Mouse (Mus musculus): ENCODE results near the gene N4bp2l2. TPM values are rescaled to one million over a fixed set of nuclear protein-coding genes. Genes with fewer than 3 reads are reported as not detected.
A peak's percentile ranks its signal among the peaks of the same experiment; 100 is the strongest.

The N4bp2l2 gene
- polyA plus RNA-seq, 1 experiment from 2014 or later: 40.2 TPM

DNA sequence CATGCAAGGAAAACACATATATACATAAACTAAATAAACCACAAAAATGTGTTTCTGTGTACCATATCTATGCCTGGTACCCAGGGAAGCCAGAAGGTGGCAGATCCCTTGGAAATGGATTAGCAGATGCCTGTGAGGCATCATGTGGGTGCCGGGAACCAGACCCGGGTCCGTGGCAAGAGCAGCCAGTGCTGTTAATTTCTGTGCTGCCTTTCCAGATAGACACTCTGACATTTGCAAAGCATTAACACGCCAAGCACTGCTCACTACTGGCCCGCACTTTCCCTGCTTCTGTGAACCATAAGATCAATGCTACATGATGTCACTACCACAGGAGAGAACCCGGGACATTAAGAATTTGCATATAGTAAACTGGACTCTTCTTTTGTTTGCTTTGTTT lies 59.9 kb downstream of the N4bp2l2 start:
- Histone ChIP-seq H3K9ac (no peak overlapping the region), H3K4me3 (replicated peaks) (no peak overlapping the region), H3K36me3 (no peaks in the 10 kb centered on the region), H3K4me1 (0 out of 2 replicates have a peak, but pooled peaks cover 3% of the 10 kb centered on the region), H3K9me3 (replicated peaks) (no peaks in the 10 kb centered on the region), H3K4me2 (no peak overlapping the region), H3K27ac (no peak overlapping the region), H3K27me3 (no peaks in the 10 kb centered on the region)
- WGBS: 98% methylated on average over 6 of the region's 6 CpGs
- ATAC-seq (replicated peaks; ENCODE audit: low FRiP score): no peak

DNA sequence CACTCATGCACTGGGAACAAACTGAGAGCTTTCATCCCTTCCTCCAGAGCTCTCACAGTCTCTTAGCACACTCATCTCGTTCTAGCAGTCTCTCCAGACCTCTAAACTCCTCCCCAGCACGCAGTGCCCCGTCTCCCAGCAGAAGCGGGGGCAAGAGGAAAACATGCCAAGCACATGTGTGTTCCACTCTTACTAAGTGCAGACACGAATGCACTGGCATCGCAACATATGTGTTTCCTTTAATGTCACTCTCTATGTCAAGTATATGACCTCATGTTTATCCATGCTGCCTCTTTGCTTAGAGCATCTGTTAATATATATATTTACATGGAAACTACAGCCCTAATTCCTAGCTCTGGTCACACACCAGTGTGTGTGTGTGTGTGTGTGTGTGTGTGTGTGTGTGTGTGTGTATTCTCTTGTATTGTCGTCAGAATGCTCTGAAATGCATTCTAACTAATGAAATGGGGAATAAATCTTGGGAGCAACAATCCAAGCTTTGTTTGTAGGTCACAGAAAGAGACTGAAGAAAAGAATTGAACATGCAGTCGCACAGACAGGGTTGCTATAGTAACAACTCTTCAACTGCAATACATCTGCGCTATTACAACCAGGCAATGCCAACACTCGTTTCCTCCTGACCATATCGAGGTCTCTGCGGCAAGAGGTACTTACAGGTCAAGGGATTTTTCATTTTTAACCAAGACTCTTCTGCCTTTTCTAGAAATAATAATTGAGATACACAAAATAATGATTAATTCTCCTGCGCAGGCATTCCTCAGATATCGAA lies 64.3 kb downstream of the N4bp2l2 start:
- Histone ChIP-seq H3K4me2 (no peak overlapping the region), H3K4me1 (peaks cover 20% of the 10 kb centered on the region), H3K27me3 (peaks cover 4% of the 10 kb centered on the region; the same call in 1 of the 2 replicates), H3K27ac (no peak overlapping the region), H3K36me3 (no peaks in the 10 kb centered on the region), H3K9ac (no peak overlapping the region), H3K9me3 (replicated peaks) (no peaks in the 10 kb centered on the region), H3K4me3 (replicated peaks) (no peak overlapping the region)
- 84% methylated on average over 14 of the region's 14 CpGs for WGBS
- ATAC-seq (replicated peaks; ENCODE audit: low FRiP score): no peak

DNA sequence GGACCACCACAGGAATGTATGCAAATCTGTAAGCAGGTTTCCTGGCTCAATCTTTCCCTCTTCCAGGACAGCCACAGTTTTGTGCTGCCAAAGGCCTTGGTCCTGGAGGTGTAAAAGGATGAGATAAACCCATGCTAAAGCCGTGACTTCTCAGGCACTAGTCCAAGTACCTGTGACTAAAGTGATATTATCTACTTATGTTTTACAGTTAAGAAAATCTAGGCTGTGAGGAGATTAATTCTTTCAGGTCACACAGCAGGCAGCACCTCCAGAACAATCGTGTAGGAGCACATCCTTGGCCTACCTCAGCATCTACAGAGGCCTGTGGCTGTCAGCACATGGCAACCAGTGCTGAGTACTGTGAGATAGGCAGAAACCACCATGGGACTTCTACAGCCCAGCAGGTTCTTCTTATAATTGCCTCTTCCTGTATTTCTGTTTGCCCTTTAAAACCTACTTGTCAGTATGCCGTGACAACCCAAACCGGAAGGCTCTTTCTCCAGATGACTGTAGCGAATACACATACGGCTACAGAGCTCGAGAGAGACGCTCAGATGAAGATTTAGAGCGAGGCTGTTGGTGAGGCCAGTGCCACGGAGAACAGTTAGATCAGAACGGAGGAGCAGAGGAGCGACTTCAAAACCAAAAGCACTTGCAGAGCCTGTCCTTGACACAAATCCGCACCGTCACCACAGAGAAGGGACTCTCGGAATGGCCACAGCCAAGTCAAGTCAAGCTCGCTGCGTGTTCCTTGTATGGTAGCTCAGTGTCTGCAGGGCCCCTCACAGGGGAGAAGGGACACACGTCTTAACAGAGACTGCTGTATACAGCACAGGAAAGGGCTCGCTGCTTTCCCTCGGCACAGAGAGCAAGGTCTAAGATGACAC lies 65.2 kb downstream of the N4bp2l2 start:
- ATAC-seq (replicated peaks; ENCODE audit: low FRiP score): no peak
- no peaks in the 10 kb centered on the region for H3K9me3 ChIP-seq (replicated peaks)
- WGBS: 77% methylated on average over 20 of the region's 20 CpGs
- no peak overlapping the region for H3K4me2 ChIP-seq
- H3K4me3 ChIP-seq (replicated peaks): no peak overlapping the region
- peaks cover 10% of the 10 kb centered on the region; the same call in 1 of the 2 replicates for H3K27me3 ChIP-seq
- no peak overlapping the region for H3K27ac ChIP-seq
- no peak overlapping the region for H3K9ac ChIP-seq
- no peaks in the 10 kb centered on the region for H3K36me3 ChIP-seq
- H3K4me1 ChIP-seq: peaks cover 20% of the 10 kb centered on the region

DNA sequence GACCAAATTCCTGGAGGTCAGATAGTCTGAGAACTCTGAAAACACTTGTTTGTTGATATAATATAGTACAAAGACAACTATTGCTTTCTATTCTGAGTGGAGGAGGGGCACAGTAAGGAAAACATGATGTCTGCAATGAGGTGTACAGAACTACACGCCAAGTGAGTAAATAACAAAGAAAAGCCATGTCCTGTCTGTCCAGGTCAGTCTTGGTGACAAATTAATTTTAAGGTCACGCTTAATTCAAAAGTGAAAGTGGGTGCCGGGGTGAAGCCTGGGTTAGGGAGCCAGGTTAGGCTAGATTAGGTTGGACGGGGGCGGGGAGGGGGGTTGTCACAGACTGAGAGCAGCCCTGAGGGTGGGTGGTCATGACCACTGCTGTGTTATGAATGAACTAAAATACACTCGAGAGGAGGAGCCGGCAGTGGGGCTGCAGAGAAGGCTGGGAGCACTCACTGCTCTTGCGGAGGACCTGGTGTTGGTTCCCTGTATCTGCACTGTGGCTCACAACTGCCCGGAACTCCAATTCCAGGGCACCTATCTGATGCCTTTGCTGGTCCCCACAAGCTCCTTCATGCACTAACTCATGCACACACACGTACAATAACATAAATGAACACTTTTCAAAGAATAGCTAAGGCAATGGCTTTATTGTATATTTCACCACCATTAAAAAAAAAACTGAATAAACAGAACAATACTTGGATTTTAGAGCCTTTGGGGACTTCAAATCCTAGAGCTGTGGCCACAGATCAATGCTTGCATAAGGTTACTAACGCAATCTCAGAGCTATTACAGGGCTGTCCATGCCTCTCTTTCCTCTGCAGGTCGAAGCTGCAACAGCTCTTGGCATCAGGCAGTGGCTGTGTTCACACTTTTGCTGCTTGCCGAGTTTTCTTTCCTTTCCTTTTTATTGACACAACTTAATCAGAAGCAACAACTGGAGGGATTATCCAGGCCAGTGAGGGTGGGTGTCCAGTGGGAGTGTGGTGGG lies 66.4 kb downstream of the N4bp2l2 start:
- H3K9ac ChIP-seq: no peak overlapping the region
- 49% methylated on average over 13 of the region's 13 CpGs for whole genome bisulfite sequencing
- no peaks in the 10 kb centered on the region for H3K9me3 ChIP-seq (replicated peaks)
- peak overlapping the region; percentile 29; the same call in 1 of the 2 replicates for H3K4me2 ChIP-seq
- no peak overlapping the region for H3K4me3 ChIP-seq (replicated peaks)
- ATAC-seq (replicated peaks; ENCODE audit: low FRiP score): no peak
- H3K36me3 ChIP-seq: no peaks in the 10 kb centered on the region
- H3K27ac ChIP-seq: no peak overlapping the region
- H3K4me1 ChIP-seq: peaks cover 24% of the 10 kb centered on the region
- peaks cover 14% of the 10 kb centered on the region; the same call in 1 of the 2 replicates for H3K27me3 ChIP-seq

DNA sequence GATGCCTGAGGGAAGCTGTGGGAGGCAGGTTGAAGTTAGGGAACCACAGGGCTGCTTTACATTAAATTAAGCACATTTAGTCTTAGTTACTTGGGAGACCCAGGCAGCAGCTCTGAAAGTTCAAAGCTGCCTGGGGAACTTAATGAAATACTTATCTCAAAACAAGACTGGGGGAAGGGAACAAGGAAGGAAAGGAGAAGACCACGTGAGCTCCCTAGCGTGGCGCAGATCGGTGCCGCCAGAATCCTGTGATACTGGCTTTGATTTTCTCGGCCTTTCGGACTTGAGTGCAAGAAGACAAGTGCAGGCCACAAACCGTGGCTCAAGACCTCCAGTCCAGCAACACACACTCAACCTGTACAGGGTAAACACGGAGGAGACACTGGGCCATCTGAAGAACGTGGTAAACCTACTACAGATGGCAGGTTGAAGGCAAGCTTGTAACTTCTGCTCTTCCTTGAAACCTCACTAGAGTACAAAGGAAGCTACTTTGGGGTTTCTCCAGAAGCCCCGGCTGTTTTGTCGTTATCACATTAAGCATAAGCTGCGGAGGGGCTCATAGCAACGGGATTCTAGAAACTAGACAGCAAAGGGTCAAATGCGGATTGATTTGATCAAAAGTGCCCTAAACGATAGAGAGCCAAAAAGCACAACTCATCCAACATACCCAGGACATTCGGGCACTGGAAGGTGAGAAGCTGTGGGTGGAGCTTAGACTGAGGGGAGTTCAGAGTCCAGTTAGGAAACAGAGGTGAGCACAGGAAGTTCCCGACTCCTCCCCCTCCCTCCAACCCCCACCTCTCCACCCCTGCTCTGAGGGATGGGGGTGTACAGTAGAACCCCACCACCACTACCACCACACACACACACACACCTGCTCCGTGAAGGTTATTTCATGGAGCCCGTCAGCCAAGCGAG lies 67.5 kb downstream of the N4bp2l2 start:
- Histone ChIP-seq H3K4me3 (replicated peaks) (no peak overlapping the region), H3K4me2 (no peak overlapping the region), H3K9me3 (replicated peaks) (no peaks in the 10 kb centered on the region), H3K27me3 (peaks cover 18% of the 10 kb centered on the region; the same call in 1 of the 2 replicates), H3K27ac (no peak overlapping the region), H3K9ac (no peak overlapping the region), H3K36me3 (no peaks in the 10 kb centered on the region), H3K4me1 (peaks cover 27% of the 10 kb centered on the region)
- 61% methylated on average over 21 of the region's 21 CpGs for WGBS
- ATAC-seq (replicated peaks; ENCODE audit: low FRiP score): no peak

DNA sequence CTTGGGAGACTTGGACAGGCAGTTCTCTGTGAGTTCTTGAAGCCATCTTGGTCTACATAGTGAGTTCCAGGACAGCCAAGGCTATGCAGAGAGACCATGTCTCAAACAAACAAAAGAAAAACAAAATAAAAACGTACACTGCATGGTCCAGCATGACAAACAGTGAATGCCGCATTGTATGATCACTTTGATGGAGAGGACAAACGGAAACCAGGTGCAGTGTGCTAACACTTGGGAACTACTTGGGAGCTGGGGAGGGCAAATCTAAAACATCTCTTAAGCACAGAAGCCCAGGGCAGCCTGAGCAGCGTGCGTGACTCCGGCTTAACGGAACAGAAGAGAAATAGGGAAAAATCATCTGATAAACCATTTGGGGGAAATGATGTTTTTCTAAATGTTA lies 68.9 kb downstream of the N4bp2l2 start, which contains the start of gene N4bp2l1:
Gene N4bp2l1, minus strand, starts transcription at position 101 of the 400 bp plus-strand sequence.
- no peak within 1 kb of the TSS for H3K4me2 ChIP-seq
- peaks cover 24% of the 10 kb centered on the region; the same call in 1 of the 2 replicates for H3K27me3 ChIP-seq
- H3K36me3 ChIP-seq: no peaks in the 10 kb centered on the region
- H3K9ac ChIP-seq: no peak within 1 kb of the TSS
- peaks cover 34% of the 10 kb centered on the region for H3K4me1 ChIP-seq
- no peaks in the 10 kb centered on the region for H3K9me3 ChIP-seq (replicated peaks)
- H3K4me3 ChIP-seq (replicated peaks): no peak within 1 kb of the TSS
- no peak for ATAC-seq (replicated peaks; ENCODE audit: low FRiP score)
- H3K27ac ChIP-seq: no peak within 1 kb of the TSS
- 86% methylated on average over 7 of the region's 7 CpGs for WGBS

DNA sequence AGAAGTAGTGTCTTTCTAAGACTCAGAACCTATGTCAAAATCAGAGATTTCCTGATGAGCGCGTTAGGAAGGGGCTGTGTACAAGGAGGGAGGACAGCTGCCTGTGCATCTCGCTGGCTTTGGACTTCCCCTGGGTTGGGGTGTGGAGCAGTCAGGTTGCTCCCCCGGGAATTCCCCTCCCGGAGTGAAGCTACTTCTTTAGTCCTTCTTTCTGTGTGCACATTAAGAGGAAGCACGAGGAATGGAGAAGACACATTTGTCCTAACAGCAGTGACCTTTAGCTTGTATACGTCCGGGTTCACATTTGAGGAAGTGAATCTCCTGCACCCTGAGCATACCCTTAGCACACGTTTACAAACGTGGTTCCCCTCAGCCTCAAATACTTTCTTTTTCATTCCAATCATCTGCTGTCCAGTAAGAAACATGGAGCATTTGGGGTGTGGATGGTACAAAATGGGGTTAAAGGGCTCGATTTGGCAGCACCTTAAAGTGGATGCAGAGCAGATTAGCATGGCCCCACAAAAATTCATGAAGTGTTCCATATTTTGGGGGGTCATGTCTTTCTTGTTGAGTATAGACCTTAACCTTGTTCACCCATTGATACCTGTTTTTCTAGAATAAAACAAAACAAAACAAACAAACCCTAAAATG lies 70.5 kb downstream of the N4bp2l2 start:
- 52% methylated on average over 11 of the region's 11 CpGs for WGBS
- no peak overlapping the region; the same call in 1 of the 2 replicates for H3K4me2 ChIP-seq
- no peak overlapping the region for H3K9ac ChIP-seq
- H3K27me3 ChIP-seq: peaks cover 24% of the 10 kb centered on the region; the same call in 1 of the 2 replicates
- ATAC-seq (replicated peaks; ENCODE audit: low FRiP score): no peak
- H3K36me3 ChIP-seq: no peaks in the 10 kb centered on the region
- no peaks in the 10 kb centered on the region for H3K9me3 ChIP-seq (replicated peaks)
- no peak overlapping the region for H3K4me3 ChIP-seq (replicated peaks)
- H3K4me1 ChIP-seq: peaks cover 32% of the 10 kb centered on the region
- H3K27ac ChIP-seq: no peak overlapping the region

DNA sequence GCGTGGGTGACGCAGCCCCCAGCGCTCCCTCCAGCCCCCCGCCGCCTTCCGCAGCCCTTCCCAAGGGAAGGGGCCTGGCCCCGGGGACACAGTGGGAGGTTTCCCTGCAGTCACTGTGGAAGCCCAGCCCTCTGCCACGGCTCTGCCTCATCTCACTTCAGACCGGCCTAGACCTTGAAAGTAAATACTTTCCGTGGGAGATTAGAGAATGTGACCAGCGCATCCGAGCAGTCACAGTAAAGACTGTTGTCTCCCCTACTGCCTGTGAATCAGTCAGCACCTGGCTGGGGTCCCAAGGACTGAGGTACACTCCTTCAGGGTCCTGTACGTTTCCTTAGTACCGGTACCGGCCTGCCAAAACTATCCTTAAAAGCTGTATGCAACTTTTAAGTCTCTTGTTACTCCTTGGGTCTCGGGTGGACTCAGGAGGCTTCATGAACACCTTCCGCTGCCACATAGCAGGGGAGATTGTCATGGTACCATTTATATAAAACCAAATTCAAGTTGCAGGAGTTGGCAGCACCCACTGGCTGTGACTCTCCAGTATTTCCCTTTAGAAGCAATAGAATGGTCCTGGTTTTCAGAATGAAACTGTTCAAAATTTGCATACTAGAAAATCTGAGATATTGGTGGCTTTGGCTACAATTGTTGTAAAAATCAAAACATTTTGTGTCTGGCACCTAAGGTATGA lies 71.2 kb downstream of the N4bp2l2 start:
- ATAC-seq (replicated peaks; ENCODE audit: low FRiP score): no peak
- H3K4me1 ChIP-seq: peaks cover 28% of the 10 kb centered on the region
- no peaks in the 10 kb centered on the region for H3K9me3 ChIP-seq (replicated peaks)
- H3K27ac ChIP-seq: no peak overlapping the region
- H3K36me3 ChIP-seq: no peaks in the 10 kb centered on the region
- H3K9ac ChIP-seq: peak overlapping the region; percentile 72
- peak overlapping the region; percentile 82 for H3K4me3 ChIP-seq (replicated peaks)
- WGBS: 7% methylated on average over 17 of the region's 17 CpGs
- peaks cover 24% of the 10 kb centered on the region; the same call in 1 of the 2 replicates for H3K27me3 ChIP-seq
- H3K4me2 ChIP-seq: peak overlapping the region; percentile 99

DNA sequence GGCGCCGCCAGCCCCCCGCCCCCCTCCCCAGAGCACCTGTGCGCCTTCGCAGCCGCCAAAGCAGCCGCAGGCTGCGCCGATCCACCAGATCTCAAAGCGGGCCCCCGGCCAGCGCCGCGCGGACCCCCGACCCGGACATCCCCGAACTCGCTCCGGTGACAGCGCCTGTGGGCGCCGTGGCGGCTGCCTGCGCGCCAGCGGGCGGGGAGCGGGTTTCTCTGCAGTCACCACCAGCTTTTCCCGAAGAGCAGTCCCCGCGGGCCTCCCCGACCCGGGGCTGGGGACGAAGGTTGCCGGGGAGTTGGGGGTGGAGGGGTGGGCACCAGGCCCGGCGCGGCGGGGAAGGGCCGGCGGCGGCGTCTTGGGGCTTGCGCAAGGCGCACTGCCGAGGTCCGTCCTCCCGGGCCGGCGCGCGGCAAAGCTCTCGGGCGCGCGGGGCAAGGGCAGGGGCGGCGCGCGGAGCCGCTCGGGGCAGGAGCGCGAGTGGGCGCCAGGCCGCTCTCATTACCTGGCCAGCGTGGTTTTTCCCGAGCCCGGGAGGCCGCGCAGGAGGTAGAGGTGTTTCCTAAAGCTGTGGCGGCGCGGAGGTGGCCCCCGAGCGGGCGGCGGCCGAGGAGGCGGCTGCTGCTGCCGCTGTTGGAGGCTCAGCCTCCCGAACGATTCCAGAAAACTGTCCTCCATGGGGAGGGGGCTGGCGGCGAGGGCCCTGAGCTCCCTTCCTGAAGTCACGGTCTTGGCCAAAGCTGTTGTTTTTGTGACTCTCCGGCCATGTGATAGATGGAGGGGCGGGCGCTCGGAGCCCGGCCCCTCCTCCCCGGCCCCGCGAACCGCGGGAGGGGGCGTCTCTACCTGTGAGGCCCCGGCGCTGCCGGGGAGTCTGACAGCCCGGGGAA lies 72.0 kb downstream of the N4bp2l2 start:
- Histone ChIP-seq H3K4me2 (peak overlapping the region; percentile 99), H3K27me3 (peaks cover 24% of the 10 kb centered on the region; the same call in 1 of the 2 replicates), H3K36me3 (no peaks in the 10 kb centered on the region), H3K27ac (no peak overlapping the region), H3K9ac (peak overlapping the region; percentile 72), H3K4me1 (peaks cover 22% of the 10 kb centered on the region), H3K4me3 (replicated peaks) (peak overlapping the region; percentile 82), H3K9me3 (replicated peaks) (no peaks in the 10 kb centered on the region)
- WGBS: under 1% methylated on average over 95 of the region's 102 CpGs
- peak; percentile 89 for ATAC-seq (replicated peaks; ENCODE audit: low FRiP score)

Measured in kidney, embryonic 15.5 days (tissue).